In genomic region chr19:37886355-37887120, GRCm38 (mm10) we compare ENCODE assay signal across 9 mouse cellular contexts.
DNase-seq lines count a peak whose midpoint lies in the region; ATAC-seq and TF ChIP-seq lines count a peak whose summit lies in the region.
"Had no signal": no experiment of that assay in that cellular context is flagged by ENCODE, and none has a peak within 500 bp of the region (broad histone marks: within the 10 kb centered on the region; RNA-seq: fewer than 3 reads in every experiment).

No protein-coding gene starts in this region.

- H3K27me3 ChIP-seq in limb, embryonic 11.5 days (ENCODE audit: control insufficient read depth, insufficient read depth, low read length), result no peaks in the 10 kb centered on the region
- H3K27me3 ChIP-seq in midbrain, embryonic 15.5 days (replicated peaks), result peaks cover 44% of the 10 kb centered on the region

- TF ChIP-seq CTCF in gastrocnemius, adult 2 months (IDR thresholded peaks at IDR 0.05), result peak; percentile 83

- no peak overlapping the region for H3K27ac ChIP-seq in gastrocnemius, adult 2 months
- no peak overlapping the region for H3K27ac ChIP-seq in limb, embryonic 11.5 days (replicated peaks; ENCODE audit: low read depth, low read length)
- H3K27ac ChIP-seq in midbrain, embryonic 15.5 days, result no peak overlapping the region

- H3K9me3 ChIP-seq in limb, embryonic 11.5 days (ENCODE audit: control insufficient read depth, low read length), result no peaks in the 10 kb centered on the region
- H3K9me3 ChIP-seq in midbrain, embryonic 15.5 days, result no peaks in the 10 kb centered on the region

- 15% methylated on average over 15 of the region's 15 CpGs for WGBS in limb, embryonic 11.5 days
- 16% methylated on average over 15 of the region's 15 CpGs for WGBS in midbrain, embryonic 15.5 days

- H3K9ac ChIP-seq in limb, embryonic 11.5 days (ENCODE audit: low read length), result no peak overlapping the region
- H3K9ac ChIP-seq in midbrain, embryonic 15.5 days, result peak overlapping the region; percentile 26

- ATAC-seq in limb, embryonic 11.5 days (ENCODE audit: insufficient number of reproducible peaks, low FRiP score, low TSS enrichment, low read depth), result no peak
- peak; percentile 84 for ATAC-seq in midbrain, embryonic 15.5 days (replicated peaks)

- H3K4me1 ChIP-seq in limb, embryonic 11.5 days (ENCODE audit: control insufficient read depth, insufficient read depth, low read length), result peaks cover 3% of the 10 kb centered on the region; the same call in 1 of the 2 replicates
- H3K4me1 ChIP-seq in midbrain, embryonic 15.5 days, result no peaks in the 10 kb centered on the region

- H3K4me2 ChIP-seq in limb, embryonic 11.5 days (ENCODE audit: low read depth, severe bottlenecking), result peak overlapping the region; percentile 8; the same call in 1 of the 2 replicates
- peak overlapping the region; percentile 53 for H3K4me2 ChIP-seq in midbrain, embryonic 15.5 days

- peak overlapping the region; percentile 44 for H3K4me3 ChIP-seq in gastrocnemius, adult 2 months
- no peak overlapping the region for H3K4me3 ChIP-seq in limb, embryonic 11.5 days (ENCODE audit: low read depth, low read length)
- peak overlapping the region; percentile 38 for H3K4me3 ChIP-seq in midbrain, embryonic 15.5 days
- H3K4me3 ChIP-seq: erythroblast, embryonic 14.5 days had no signal

- intact Hi-C loops in gastrocnemius, adult 2 months (cut with DNase I), result loop anchor here (1.0 kb wide), 1 partner anchor 182 kb away; no protein-coding TSS in a partner anchor

- no peaks in the 10 kb centered on the region for H3K36me3 ChIP-seq in limb, embryonic 11.5 days (ENCODE audit: control insufficient read depth, insufficient read depth, low read length)
- no peaks in the 10 kb centered on the region for H3K36me3 ChIP-seq in midbrain, embryonic 15.5 days (replicated peaks)

- DNase-seq in urinary bladder, adult 18-20 months (ENCODE audit: low spot score in 2 of 2), result peak; percentile 15 to 21
- DNase-seq in urinary bladder, postnatal 10 days (ENCODE audit: low spot score), result no peak
- DNase-seq in cerebellum, postnatal 36 days, result peak; percentile 38 to 65
- peak; percentile 34 for DNase-seq in gastrocnemius, adult 2 months
- peak; percentile 38 for DNase-seq in kidney, adult 11 months
- peak; percentile 76 for DNase-seq in limb, embryonic 11.5 days (ENCODE audit: low spot score)
- peak; percentile 68 for DNase-seq in testis, postnatal 10 days (ENCODE audit: low spot score)
